Mouse (Mus musculus) intestine, embryonic 14.5 days (tissue): ENCODE data around the gene Dcaf17. TPM values are rescaled to one million over a fixed set of nuclear protein-coding genes. Genes with fewer than 3 reads are reported as not detected.

Experiments
- ATAC-seq: fragments of 200-750 bp; cut with Nextera tagmentation; replicated peaks from 2 replicates; pipeline ENCODE4 v1.8.0; 2017; ENCODE audit warnings: low read depth, moderate number of reproducible peaks, moderate TSS enrichment, moderate library complexity; ENCODE audit not compliant: low FRiP score, low TSS enrichment
- DNase-seq: peaks from one replicate; pipeline ENCODE4 v3.0.0-alpha.2; 2018; ENCODE audit warnings: low spot score
- H3K27ac ChIP-seq: fragments of 300-500 bp; sonication (generic); 2 replicates; pipeline ENCODE4 v1.5.1; 2014; ENCODE audit warnings: low read depth, mild to moderate bottlenecking, control low read depth
- H3K27me3 ChIP-seq: fragments of 300-500 bp; sonication (generic); replicated peaks from 2 replicates; pipeline ENCODE4 v1.6.1; 2014; ENCODE audit warnings: low read length, control low read depth; ENCODE audit not compliant: control insufficient read depth, insufficient read depth
- H3K36me3 ChIP-seq: fragments of 300-500 bp; sonication (generic); 2 replicates; pipeline ENCODE4 v1.6.1; 2014; ENCODE audit warnings: low read length, control low read depth; ENCODE audit not compliant: control insufficient read depth, insufficient read depth
- H3K4me1 ChIP-seq: fragments of 300-500 bp; sonication (generic); replicated peaks from 2 replicates; pipeline ENCODE4 v1.6.1; 2014; ENCODE audit warnings: low read length, control low read depth, mixed read lengths; ENCODE audit not compliant: control insufficient read depth, insufficient read depth
- H3K4me2 ChIP-seq: fragments of 300-500 bp; sonication (generic); 2 replicates; pipeline ENCODE4 v1.6.1; 2014; ENCODE audit warnings: low read length
- H3K4me3 ChIP-seq: fragments of 300-500 bp; sonication (generic); 2 replicates; pipeline ENCODE4 v1.5.1; 2014; ENCODE audit warnings: low read depth, low read length, control low read depth, mixed read lengths
- H3K9ac ChIP-seq: fragments of 300-500 bp; sonication (generic); 2 replicates; pipeline ENCODE4 v1.6.1; 2014; ENCODE audit warnings: mild to moderate bottlenecking, low read length
- H3K9me3 ChIP-seq: fragments of 300-500 bp; sonication (generic); 2 replicates; pipeline ENCODE4 v1.6.1; 2016; ENCODE audit warnings: low read length, control low read depth; ENCODE audit not compliant: control insufficient read depth
- WGBS: fragments of 180-500 bp; shearing (Covaris S2); extraction: QIAGEN DNeasy Blood & Tissue Kit; methylation state at CpG from one replicate; pipeline ENCODE4 v1.1.7; 2014; 5-methylcytosine and 5-hydroxymethylcytosine counted together
- polyA plus RNA-seq: library from polyadenylated mRNA; unstranded; fragments of >200 nt; fragmentation: Nextera tagmentation; extraction: Ambion mirVana; gene quantifications from 2 replicates; pipeline ENCODE4 v1.2.1, GENCODE M21; 2014

Gene Dcaf17
- polyA plus RNA-seq, 1 experiment from 2014 or later, result 37.5 TPM

GRCm38 (mm10) chr2:71134836-71135235 is 79.7 kb downstream of the Dcaf17 start:
- 76% methylated on average over 5 of the region's 5 CpGs for WGBS
- DNase-seq (no peak), ATAC-seq (no peak)

GRCm38 (mm10) chr2:71140622-71141021 is 85.5 kb downstream of the Dcaf17 start:
- 0 out of 2 replicates have a peak, but pooled peaks cover 2% of the 10 kb centered on the region for H3K9me3 ChIP-seq
- no peaks in the 10 kb centered on the region for H3K27me3 ChIP-seq
- 74% methylated on average over 4 of the region's 4 CpGs for WGBS
- DNase-seq (no peak), ATAC-seq (no peak)
- H3K4me1 ChIP-seq, result no peaks in the 10 kb centered on the region
- no peak overlapping the region for H3K4me3 ChIP-seq
- no peak overlapping the region for H3K27ac ChIP-seq
- H3K9ac ChIP-seq, result no peak overlapping the region
- peaks cover 7% of the 10 kb centered on the region for H3K36me3 ChIP-seq
- H3K4me2 ChIP-seq, result no peak overlapping the region

More at GRCm38 (mm10) chr2:71134836-71135235, 79.7 kb downstream of the Dcaf17 start:
- Histone ChIP-seq H3K27ac (no peak overlapping the region), H3K4me3 (no peak overlapping the region), H3K4me2 (no peak overlapping the region), H3K27me3 (no peaks in the 10 kb centered on the region), H3K9me3 (0 out of 2 replicates have a peak, but pooled peaks cover 2% of the 10 kb centered on the region), H3K36me3 (peaks cover 7% of the 10 kb centered on the region), H3K9ac (no peak overlapping the region), H3K4me1 (no peaks in the 10 kb centered on the region)

GRCm38 (mm10) chr2:71142410-71142809 is 87.3 kb downstream of the Dcaf17 start:
- no peak overlapping the region for H3K4me2 ChIP-seq
- H3K4me3 ChIP-seq, result no peak overlapping the region
- no peaks in the 10 kb centered on the region for H3K9me3 ChIP-seq
- no peaks in the 10 kb centered on the region for H3K27me3 ChIP-seq
- no peak overlapping the region for H3K9ac ChIP-seq
- ATAC-seq (no peak), DNase-seq (no peak)
- peaks cover 7% of the 10 kb centered on the region for H3K36me3 ChIP-seq
- H3K4me1 ChIP-seq, result no peaks in the 10 kb centered on the region
- WGBS, result 51% methylated on average over 7 of the region's 7 CpGs
- H3K27ac ChIP-seq, result no peak overlapping the region

- DNase-seq (no peak), ATAC-seq (peak; percentile 21; the same call in 1 of the 2 replicates)
- Histone ChIP-seq H3K27me3 (no peaks in the 10 kb centered on the region), H3K36me3 (no peaks in the 10 kb centered on the region), H3K4me1 (no peaks in the 10 kb centered on the region), H3K4me3 (no peak overlapping the region), H3K9ac (no peak overlapping the region), H3K27ac (no peak overlapping the region), H3K9me3 (no peaks in the 10 kb centered on the region), H3K4me2 (no peak overlapping the region)
- 76% methylated on average over 4 of the region's 4 CpGs for WGBS
These were observed 90.7 kb downstream of the Dcaf17 start for GRCm38 (mm10) chr2:71145853-71146252.

GRCm38 (mm10) chr2:71146266-71146665 is 91.1 kb downstream of the Dcaf17 start:
- DNase-seq (no peak), ATAC-seq (peak; percentile 78)
- no peak overlapping the region for H3K4me2 ChIP-seq
- no peak overlapping the region for H3K4me3 ChIP-seq
- H3K4me1 ChIP-seq, result no peaks in the 10 kb centered on the region
- H3K27ac ChIP-seq, result no peak overlapping the region
- no peaks in the 10 kb centered on the region for H3K9me3 ChIP-seq
- H3K27me3 ChIP-seq, result no peaks in the 10 kb centered on the region
- H3K36me3 ChIP-seq, result no peaks in the 10 kb centered on the region
- H3K9ac ChIP-seq, result no peak overlapping the region
- 28% methylated on average over 3 of the region's 3 CpGs for WGBS

GRCm38 (mm10) chr2:71147816-71148215 is 92.7 kb downstream of the Dcaf17 start:
- Histone ChIP-seq H3K27ac (no peak overlapping the region), H3K9me3 (no peaks in the 10 kb centered on the region), H3K36me3 (no peaks in the 10 kb centered on the region), H3K4me2 (no peak overlapping the region), H3K4me3 (no peak overlapping the region), H3K9ac (no peak overlapping the region), H3K27me3 (no peaks in the 10 kb centered on the region), H3K4me1 (no peaks in the 10 kb centered on the region)
- DNase-seq (no peak), ATAC-seq (no peak)
- 44% methylated on average over 6 of the region's 6 CpGs for WGBS

Other genes starting within 250 kb of the Dcaf17 start
- gene Tlk1, start 229.6 kb upstream of the Dcaf17 start, polyA plus RNA-seq, result 36.7 and 37.6 TPM in 2 replicates
- gene Mettl8, start 255 bp downstream of the Dcaf17 start, polyA plus RNA-seq, result 14.9 and 19.2 TPM in 2 replicates
- 4.9 and 5.1 TPM in 2 replicates for gene Cybrd1, start 62.6 kb downstream of the Dcaf17 start, polyA plus RNA-seq
- gene Dync1i2, start 156.4 kb downstream of the Dcaf17 start, polyA plus RNA-seq, result 95.9 and 102 TPM in 2 replicates